ENCODE assay signal across 18 mouse cellular contexts in genomic region chr11:110130760-110131159, GRCm38 (mm10). TPM values are rescaled to one million over a fixed set of nuclear protein-coding genes. Genes with fewer than 3 reads are reported as not detected.
A peak's percentile ranks its signal among the peaks of the same experiment; 100 is the strongest.
DNase-seq lines count a peak whose midpoint lies in the region; ATAC-seq and TF ChIP-seq lines count a peak whose summit lies in the region.
"Had no signal": no experiment of that assay in that cellular context is flagged by ENCODE, and none has a peak within 500 bp of the region (broad histone marks: within the 10 kb centered on the region; RNA-seq: fewer than 3 reads in every experiment).

No protein-coding gene starts in this region.

- no peak overlapping the region for H3K4me3 ChIP-seq in liver, embryonic 16.5 days (ENCODE audit: low read depth, low read length)
- H3K4me3 ChIP-seq in liver, embryonic 11.5 days (ENCODE audit: low read depth, low read length): no peak overlapping the region
- no peak overlapping the region for H3K4me3 ChIP-seq in myocyte
- H3K4me3 ChIP-seq: hindbrain, embryonic 12.5 days; limb, embryonic 15.5 days; midbrain, embryonic 12.5 days had no signal

- in situ Hi-C loops in Patski (cut with MboI; ENCODE audit: low pct_unique_long_range_greater_than_20kb): no loop called here

- H3K79me2 ChIP-seq in myocyte (ENCODE audit: control insufficient read depth, insufficient read depth): no peaks in the 10 kb centered on the region

- peak; percentile 63 for ATAC-seq in liver, embryonic 16.5 days (ENCODE audit: low read depth)
- ATAC-seq in liver, embryonic 11.5 days (replicated peaks; ENCODE audit: low FRiP score): no peak
- peak; percentile 69 for ATAC-seq in Patski
- ATAC-seq: forebrain, embryonic 16.5 days; intestine, embryonic 16.5 days had no signal

- CTCF ChIA-PET in Patski (lab: Charles Lee): no interaction called here

- WGBS in liver, embryonic 16.5 days (ENCODE audit: insufficient replicate concordance): 59% methylated on average over 5 of the region's 5 CpGs
- WGBS in liver, embryonic 11.5 days: 77% methylated on average over 5 of the region's 5 CpGs

- no peaks in the 10 kb centered on the region for H3K9me3 ChIP-seq in liver, embryonic 16.5 days (replicated peaks; ENCODE audit: control insufficient read depth, low read length)
- no peaks in the 10 kb centered on the region for H3K9me3 ChIP-seq in liver, embryonic 11.5 days (ENCODE audit: control insufficient read depth, low read length)
- H3K9me3 ChIP-seq: hindbrain, embryonic 12.5 days; limb, embryonic 15.5 days; midbrain, embryonic 12.5 days had no signal

- H3K36me3 ChIP-seq in liver, embryonic 16.5 days (ENCODE audit: control insufficient read depth, insufficient read depth): no peaks in the 10 kb centered on the region
- no peaks in the 10 kb centered on the region for H3K36me3 ChIP-seq in liver, embryonic 11.5 days (ENCODE audit: control insufficient read depth, insufficient read depth, low read length)
- no peaks in the 10 kb centered on the region for H3K36me3 ChIP-seq in myocyte (ENCODE audit: control insufficient read depth, insufficient read depth)
- H3K36me3 ChIP-seq: G1E; hindbrain, embryonic 12.5 days; limb, embryonic 15.5 days; midbrain, embryonic 12.5 days had no signal

- DNase-seq in adrenal gland, postnatal 10 days: peak; percentile 2
- DNase-seq in adrenal gland, postnatal 25 days: no peak
- no peak for DNase-seq in liver, embryonic 11.5 days (ENCODE audit: low spot score)
- no peak for DNase-seq in Patski (ENCODE audit: low read depth, low spot score)
- DNase-seq in embryo, embryonic 11 days: no peak
- DNase-seq in urinary bladder, postnatal 25 days (ENCODE audit: low spot score): no peak
- DNase-seq: cerebellum, adult 8-10 months; gastrocnemius, postnatal 25 days; thymus, adult 2 months had no signal

- H3ac ChIP-seq in myocyte (ENCODE audit: control insufficient read depth, insufficient read length): no peak overlapping the region

- no peak overlapping the region for H3K9ac ChIP-seq in liver, embryonic 16.5 days (ENCODE audit: low read depth, low read length)
- H3K9ac ChIP-seq in liver, embryonic 11.5 days (ENCODE audit: low read depth, low read length): no peak overlapping the region
- H3K9ac ChIP-seq: hindbrain, embryonic 12.5 days; limb, embryonic 15.5 days; midbrain, embryonic 12.5 days had no signal

- no peaks in the 10 kb centered on the region; the same call in 1 of the 2 replicates for H3K4me1 ChIP-seq in liver, embryonic 16.5 days (ENCODE audit: control insufficient read depth, low read depth, low read length)
- no peaks in the 10 kb centered on the region for H3K4me1 ChIP-seq in liver, embryonic 11.5 days (replicated peaks; ENCODE audit: control insufficient read depth, insufficient read depth, low read length)
- H3K4me1 ChIP-seq: hindbrain, embryonic 12.5 days; limb, embryonic 15.5 days; midbrain, embryonic 12.5 days had no signal

- no peak for TF ChIP-seq CTCF in Patski (IDR thresholded peaks at IDR 0.05)

- TF ChIP-seq POLR2A in myocyte (IDR thresholded peaks at IDR 0.05; ENCODE audit: insufficient read length, low read depth): no peak

- no peaks in the 10 kb centered on the region for H3K27me3 ChIP-seq in liver, embryonic 16.5 days (ENCODE audit: control insufficient read depth, insufficient read depth, low read depth, low read length)
- no peaks in the 10 kb centered on the region for H3K27me3 ChIP-seq in liver, embryonic 11.5 days (replicated peaks; ENCODE audit: control insufficient read depth, insufficient read depth, low read length)
- H3K27me3 ChIP-seq in Patski (no peaks in the 10 kb centered on the region), myocyte (ENCODE audit: control insufficient read depth, insufficient read depth, insufficient read length) (peaks cover 14% of the 10 kb centered on the region)
- H3K27me3 ChIP-seq: hindbrain, embryonic 12.5 days; limb, embryonic 15.5 days; midbrain, embryonic 12.5 days had no signal

- no peak overlapping the region for H3K27ac ChIP-seq in liver, embryonic 16.5 days (ENCODE audit: low read length)
- H3K27ac ChIP-seq in liver, embryonic 11.5 days (ENCODE audit: low read depth, low read length): no peak overlapping the region
- H3K27ac ChIP-seq: hindbrain, embryonic 12.5 days; kidney, postnatal 0 days; limb, embryonic 15.5 days; midbrain, embryonic 12.5 days had no signal

- H3K4me2 ChIP-seq in liver, embryonic 16.5 days (ENCODE audit: low read depth, low read length): no peak overlapping the region
- no peak overlapping the region for H3K4me2 ChIP-seq in liver, embryonic 11.5 days
- H3K4me2 ChIP-seq in myocyte (ENCODE audit: low read depth): no peak overlapping the region
- H3K4me2 ChIP-seq: hindbrain, embryonic 12.5 days; limb, embryonic 15.5 days; midbrain, embryonic 12.5 days had no signal

- POLR2A ChIA-PET in Patski (lab: Charles Lee): no interaction called here

TF ChIP-seq in myocyte, 11 proteins besides CTCF, POLR2A, EP300 and RAD21:
- TF ChIP-seq POLR2AphosphoS2 (IDR thresholded peaks at IDR 0.05; ENCODE audit: insufficient read length, low read depth) (no peak), CEBPB (IDR thresholded peaks at IDR 0.05; ENCODE audit: insufficient read depth, poor library complexity, severe bottlenecking) (peak; percentile 91)

RNA-seq across cellular contexts. Expression of gene Abca8a, which starts 35.0 kb away (rescaled TPM):
- 10 to 100 TPM; 40.4 to 43.0 TPM for total RNA-seq in adrenal gland, postnatal 10 days (2021)
- total RNA-seq in adrenal gland, postnatal 25 days (2021): 25.2 and 37.6 TPM in 2 replicates
- polyA plus RNA-seq in liver, embryonic 16.5 days (2015; fragmentation: Nextera tagmentation; extraction: Ambion mirVana): 5.2 and 5.8 TPM in 2 replicates
- 0.10 and 0.56 TPM in 2 replicates for polyA plus RNA-seq in liver, embryonic 11.5 days (2014; fragmentation: Nextera tagmentation; extraction: Ambion mirVana)
- polyA plus RNA-seq in Patski (2021): 0.23 TPM
- 0.14 TPM for polyA plus RNA-seq in myocyte (2012; fragmentation: generic; extraction: Trizol)
- polyA plus RNA-seq: G1E; midbrain, embryonic 12.5 days had no signal

RNA-seq across cellular contexts. Expression of gene Abca9, which starts 37.2 kb away (rescaled TPM):
- 10 to 100 TPM; 10.3 to 10.5 TPM for total RNA-seq in adrenal gland, postnatal 10 days (2021)
- 10.4 and 13.3 TPM in 2 replicates for total RNA-seq in adrenal gland, postnatal 25 days (2021)
- 1.3 and 1.5 TPM in 2 replicates for polyA plus RNA-seq in liver, embryonic 16.5 days (2015; fragmentation: Nextera tagmentation; extraction: Ambion mirVana)
- 0.83 and 0.84 TPM in 2 replicates for polyA plus RNA-seq in liver, embryonic 11.5 days (2014; fragmentation: Nextera tagmentation; extraction: Ambion mirVana)
- polyA plus RNA-seq in Patski (2021): 0.92 TPM
- polyA plus RNA-seq in myocyte (2012; fragmentation: generic; extraction: Trizol): 0.02 TPM
- polyA plus RNA-seq: G1E had no signal
